Mouse (Mus musculus): Measurements from ENCODE around the gene A1cf.

GRCm38 (mm10) chr19:31862512-31863249, 5.9 kb upstream of the A1cf start:
- TF ChIP-seq CTCF (conservative IDR thresholded peaks at IDR 0.05; ENCODE audit: low read length), result no peak
- no peak for TF ChIP-seq POU5F1 (IDR thresholded peaks at IDR 0.05; ENCODE audit: borderline replicate concordance, low read length)
- no peak for TF ChIP-seq NANOG (IDR thresholded peaks at IDR 0.05; ENCODE audit: borderline replicate concordance, low read length)

Measured in E14TG2a.4 (cell line).